Mouse (Mus musculus) C2C12 (cell line): ENCODE results near the gene Fam240a.

Source experiments
- CTCF ChIP-seq: IDR thresholded peaks from one replicate; pipeline ENCODE4 v1.5.1; 2011; ENCODE audit not compliant: control insufficient read depth, insufficient read depth, insufficient read length
- MAX ChIP-seq: IDR thresholded peaks from one replicate; pipeline ENCODE4 v1.6.1; 2011; ENCODE audit warnings: mild to moderate bottlenecking, control low read depth
- MYOD1 ChIP-seq: IDR thresholded peaks from one replicate; pipeline ENCODE4 v1.6.1; 2011; ENCODE audit warnings: low read depth; ENCODE audit not compliant: control insufficient read depth, insufficient read length

DNA sequence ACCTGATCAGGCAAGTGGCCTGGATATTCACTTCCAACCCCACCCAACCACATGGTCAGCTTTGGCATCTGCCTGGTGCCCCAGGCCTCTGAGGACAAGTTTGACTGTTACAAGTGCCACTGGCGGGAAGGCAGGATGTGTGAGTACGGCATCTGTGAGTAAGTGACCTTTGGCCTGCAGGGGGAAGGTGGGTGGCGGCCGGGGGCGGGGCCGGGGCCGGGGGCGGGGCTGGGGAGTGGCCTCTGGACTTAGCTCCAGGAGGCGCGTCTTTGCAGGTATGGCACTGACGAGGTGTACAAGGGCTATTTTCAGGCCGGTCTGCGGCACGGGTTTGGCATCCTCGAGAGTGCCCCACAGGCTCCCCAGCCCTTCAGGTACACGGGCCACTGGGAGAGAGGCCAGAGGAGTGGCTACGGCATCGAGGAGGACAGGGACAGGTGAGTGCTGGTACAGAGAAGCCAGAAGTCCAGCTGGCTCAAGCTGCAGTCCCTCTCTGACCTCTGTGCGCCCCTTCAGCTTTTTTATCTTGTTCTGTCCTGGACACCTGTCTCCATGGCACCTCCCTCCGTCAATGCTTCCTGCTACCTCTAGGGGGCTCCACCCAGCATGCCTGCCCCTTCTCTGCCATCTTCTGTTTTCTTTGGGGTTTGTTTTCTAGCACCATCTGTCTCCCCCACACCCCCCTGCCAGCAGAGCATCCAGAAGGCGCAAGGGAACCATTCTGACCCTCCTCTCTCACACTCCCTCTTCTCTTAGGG lies 26.5 kb downstream of the Fam240a start:
- TF ChIP-seq MAX: no peak
- no peak for TF ChIP-seq CTCF
- no peak for TF ChIP-seq MYOD1
